Mouse (Mus musculus): Measurements from ENCODE around the gene Cyp4f39. TPM values are rescaled to one million over a fixed set of nuclear protein-coding genes. Genes with fewer than 3 reads are reported as not detected.

Cyp4f39 gene
- total and polyA plus RNA-seq, 3 experiments, result 0.64 to 0.70 (median 0.64) TPM

DNA sequence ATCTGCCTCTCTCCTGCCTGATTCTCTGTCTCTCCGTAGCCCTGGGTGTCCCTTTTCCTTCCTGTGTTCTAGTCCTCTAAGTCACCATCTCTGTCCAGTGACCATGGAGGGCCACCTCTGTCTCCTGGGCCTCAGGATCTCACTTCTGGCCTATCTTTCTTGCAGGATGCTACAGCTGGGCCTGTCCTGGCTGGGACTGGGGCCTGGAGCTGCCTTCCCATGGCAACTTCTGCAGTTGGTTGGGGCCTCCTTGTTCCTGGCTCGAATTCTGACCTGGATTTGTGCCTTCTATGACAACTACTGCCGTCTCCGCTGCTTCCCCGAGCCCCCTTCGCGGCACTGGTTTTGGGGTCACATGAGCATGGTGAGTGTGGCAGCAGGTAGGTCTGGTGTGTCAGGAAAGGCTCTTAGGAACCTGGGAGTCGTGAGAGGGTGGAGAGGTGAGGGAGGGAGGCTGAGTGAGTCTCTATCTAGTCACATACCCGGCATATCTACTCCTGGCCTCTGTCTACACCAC, 54.3 kb downstream of the Cyp4f39 start:
- Histone ChIP-seq H3K36me3 (replicated peaks in 1 of 2; ENCODE audit: control insufficient read depth in 1 of 2, insufficient read depth in 1 of 2, low read length in 1 of 2) (peaks cover 0 to 26% of the 10 kb centered on the region in 2 experiments), H3K27me3 (replicated peaks) (no peaks in the 10 kb centered on the region), H3K9me3 (replicated peaks; ENCODE audit: low read length) (no peaks in the 10 kb centered on the region), H3K4me2 (ENCODE audit: insufficient read depth, low read depth, poor library complexity, severe bottlenecking) (peak overlapping the region; percentile 98; the same call in 1 of the 2 replicates), H3K9ac (ENCODE audit: insufficient read depth, low read depth) (peak overlapping the region; percentile 95), H3K4me1 (ENCODE audit: control insufficient read depth in 1 of 2, insufficient read depth in 2 of 2) (peaks cover 15 to 27% of the 10 kb centered on the region in 2 experiments), H3K4me3 (replicated peaks in 1 of 3; ENCODE audit: low read depth in 2 of 3, low read length in 2 of 3, poor library complexity in 1 of 3) (peak overlapping the region; percentile 47 to 61 (median 57)), H3K79me2 (replicated peaks; ENCODE audit: control insufficient read depth, extremely low read depth, insufficient read depth, poor library complexity, severe bottlenecking) (no peaks in the 10 kb centered on the region), H3K27ac (ENCODE audit: insufficient read depth, low read depth) (no peak overlapping the region; the same call in 1 of the 2 replicates)
- dilution Hi-C loops (cut with MboI; ENCODE audit: extremely low pct_ligation_motif_present, extremely low pct_unique_long_range_greater_than_20kb, low sequenced_read_pairs), result no loop called here
- in situ Hi-C loops (cut with MboI; ENCODE audit: low pct_ligation_motif_present, low pct_unique_long_range_greater_than_20kb, low sequenced_read_pairs), result no loop called here
- TF ChIP-seq EP300 (IDR thresholded peaks at IDR 0.05; ENCODE audit: low read length), result no peak
- no peak for TF ChIP-seq CTCF (conservative IDR thresholded peaks at IDR 0.05 in 1 of 2, IDR thresholded peaks at IDR 0.05 in 1 of 2; ENCODE audit: low read depth in 2 of 2, low read length in 2 of 2)
- DNase-seq (ENCODE audit: extremely low read depth), result no peak

GRCm38 (mm10) chr17:32516126-32516525, 63.6 kb downstream of the Cyp4f39 start:
- in situ Hi-C loops (cut with MboI; ENCODE audit: low pct_ligation_motif_present, low pct_unique_long_range_greater_than_20kb, low sequenced_read_pairs), result no loop called here

GRCm38 (mm10) chr17:32521981-32522380, 69.5 kb downstream of the Cyp4f39 start:
- no peak overlapping the region for H3K9ac ChIP-seq (ENCODE audit: insufficient read depth, low read depth)
- H3K36me3 ChIP-seq (replicated peaks in 1 of 2; ENCODE audit: control insufficient read depth in 1 of 2, insufficient read depth in 1 of 2, low read length in 1 of 2), result peaks cover 14 to 62% of the 10 kb centered on the region in 2 experiments
- dilution Hi-C loops (cut with MboI; ENCODE audit: extremely low pct_ligation_motif_present, extremely low pct_unique_long_range_greater_than_20kb, low sequenced_read_pairs) (no loop called here), in situ Hi-C loops (cut with MboI; ENCODE audit: low pct_ligation_motif_present, low pct_unique_long_range_greater_than_20kb, low sequenced_read_pairs) (loop anchor here (10.0 kb wide), 1 partner anchor 153 kb away; no protein-coding TSS in a partner anchor)
- H3K27me3 ChIP-seq (replicated peaks), result no peaks in the 10 kb centered on the region
- H3K27ac ChIP-seq (ENCODE audit: insufficient read depth, low read depth), result no peak overlapping the region
- TF ChIP-seq CHD1 (IDR thresholded peaks at IDR 0.05; ENCODE audit: low read depth, low read length) (0 out of 2 replicates have a peak, but pooled peaks have one; percentile 39), ZKSCAN1 (IDR thresholded peaks at IDR 0.05; ENCODE audit: borderline replicate concordance, low read depth, low read length) (no peak), MAZ (IDR thresholded peaks at IDR 0.05; ENCODE audit: low read depth, low read length) (no peak)
- peaks cover 12% of the 10 kb centered on the region for H3K79me2 ChIP-seq (replicated peaks; ENCODE audit: control insufficient read depth, extremely low read depth, insufficient read depth, poor library complexity, severe bottlenecking)
- no peaks in the 10 kb centered on the region for H3K9me3 ChIP-seq (replicated peaks; ENCODE audit: low read length)
- H3K4me3 ChIP-seq (replicated peaks in 1 of 3; ENCODE audit: low read depth in 2 of 3, low read length in 2 of 3, poor library complexity in 1 of 3), result peak overlapping the region in 1 of 3 experiments; percentile 67
- H3K4me1 ChIP-seq (ENCODE audit: control insufficient read depth in 1 of 2, insufficient read depth in 2 of 2), result peaks cover 17 to 53% of the 10 kb centered on the region in 2 experiments
- no peak overlapping the region for H3K4me2 ChIP-seq (ENCODE audit: insufficient read depth, low read depth, poor library complexity, severe bottlenecking)
- DNase-seq (ENCODE audit: extremely low read depth), result no peak

More at GRCm38 (mm10) chr17:32516126-32516525, 63.6 kb downstream of the Cyp4f39 start:
- no peaks in the 10 kb centered on the region for H3K9me3 ChIP-seq (replicated peaks; ENCODE audit: low read length)
- H3K9ac ChIP-seq (ENCODE audit: insufficient read depth, low read depth), result no peak overlapping the region
- H3K4me2 ChIP-seq (ENCODE audit: insufficient read depth, low read depth, poor library complexity, severe bottlenecking), result no peak overlapping the region
- no peaks in the 10 kb centered on the region for H3K27me3 ChIP-seq (replicated peaks)
- peaks cover 28 to 67% of the 10 kb centered on the region in 2 experiments for H3K36me3 ChIP-seq (replicated peaks in 1 of 2; ENCODE audit: control insufficient read depth in 1 of 2, insufficient read depth in 1 of 2, low read length in 1 of 2)
- no peak for DNase-seq (ENCODE audit: extremely low read depth)
- H3K79me2 ChIP-seq (replicated peaks; ENCODE audit: control insufficient read depth, extremely low read depth, insufficient read depth, poor library complexity, severe bottlenecking), result peaks cover 2% of the 10 kb centered on the region
- peaks cover 0 to 18% of the 10 kb centered on the region in 2 experiments; a peak in 3 of 4 replicates for H3K4me1 ChIP-seq (ENCODE audit: control insufficient read depth in 1 of 2, insufficient read depth in 2 of 2)
- TF ChIP-seq USF2 (conservative IDR thresholded peaks at IDR 0.05; ENCODE audit: low read depth, low read length), result no peak
- TF ChIP-seq MAZ (IDR thresholded peaks at IDR 0.05; ENCODE audit: low read depth, low read length), result no peak
- TF ChIP-seq RAD21 (IDR thresholded peaks at IDR 0.05; ENCODE audit: low read depth, low read length), result no peak
- TF ChIP-seq USF1 (IDR thresholded peaks at IDR 0.05; ENCODE audit: low read depth, low read length), result no peak
- no peak for TF ChIP-seq UBTF (IDR thresholded peaks at IDR 0.05; ENCODE audit: low read depth, low read length)
- TF ChIP-seq MYC (IDR thresholded peaks at IDR 0.05; ENCODE audit: low read depth, low read length), result no peak
- no peak for TF ChIP-seq HCFC1 (IDR thresholded peaks at IDR 0.05; ENCODE audit: low read depth, low read length)
- no peak for TF ChIP-seq NELFE (IDR thresholded peaks at IDR 0.05; ENCODE audit: low read depth, low read length)
- no peak for TF ChIP-seq TBP (conservative IDR thresholded peaks at IDR 0.05; ENCODE audit: low read depth, low read length)
- no peak for TF ChIP-seq IRF4 (IDR thresholded peaks at IDR 0.05; ENCODE audit: low read depth, low read length)
- no peak for TF ChIP-seq POLR2AphosphoS2 (IDR thresholded peaks at IDR 0.05; ENCODE audit: low read depth, low read length)
- TF ChIP-seq E2F4 (IDR thresholded peaks at IDR 0.05; ENCODE audit: insufficient replicate concordance, low read depth, low read length), result no peak
- TF ChIP-seq TCF12 (IDR thresholded peaks at IDR 0.05; ENCODE audit: low read depth, low read length), result no peak
- TF ChIP-seq KAT2A (IDR thresholded peaks at IDR 0.05; ENCODE audit: insufficient replicate concordance, low read length), result no peak
- no peak overlapping the region for H3K27ac ChIP-seq (ENCODE audit: insufficient read depth, low read depth)
- H3K4me3 ChIP-seq (replicated peaks in 1 of 3; ENCODE audit: low read depth in 2 of 3, low read length in 2 of 3, poor library complexity in 1 of 3), result no peak overlapping the region
- dilution Hi-C loops (cut with MboI; ENCODE audit: extremely low pct_ligation_motif_present, extremely low pct_unique_long_range_greater_than_20kb, low sequenced_read_pairs), result no loop called here
